Mouse (Mus musculus): Measurements from ENCODE around the gene Tkt. TPM values are rescaled to one million over a fixed set of nuclear protein-coding genes. Genes with fewer than 3 reads are reported as not detected.

Tkt gene
- polyA plus RNA-seq, 1 experiment: 53.0 TPM

DNA sequence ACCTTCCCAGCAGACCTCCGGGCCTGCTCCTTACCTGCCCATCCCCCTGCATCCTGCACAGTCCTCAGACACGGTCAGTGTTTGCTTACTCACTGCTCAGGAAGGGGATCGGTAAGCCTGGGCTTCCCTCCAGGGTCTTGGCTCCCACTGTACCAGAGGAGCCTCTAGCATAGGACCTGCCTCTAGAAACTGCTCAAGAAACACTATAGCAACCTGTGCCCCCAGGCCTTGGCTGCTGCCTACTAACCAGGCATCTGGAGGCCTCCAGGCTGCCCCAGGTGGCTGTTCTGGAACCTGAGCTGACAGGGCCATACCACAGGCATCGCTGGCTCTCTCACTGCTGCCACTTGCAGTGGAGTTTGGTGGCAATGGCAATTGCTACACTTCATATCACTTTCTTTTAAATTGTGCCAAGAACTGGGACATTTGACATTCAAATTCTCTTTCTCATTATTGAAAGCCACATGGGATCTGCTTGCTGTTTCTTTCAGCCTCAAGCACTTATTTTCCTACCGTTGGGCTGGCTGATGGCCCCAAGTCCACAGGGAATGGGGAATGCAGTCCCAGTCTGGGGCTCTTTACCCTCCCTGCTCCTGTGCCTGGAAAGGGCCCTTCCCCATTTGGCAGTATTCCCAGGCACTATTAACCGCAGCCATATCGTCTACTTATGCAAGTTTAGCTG, 38.8 kb downstream of the Tkt start:
- no peaks in the 10 kb centered on the region for H3K27me3 ChIP-seq (ENCODE audit: control insufficient read depth, insufficient read depth, insufficient read length)
- no peaks in the 10 kb centered on the region for H3K36me3 ChIP-seq (ENCODE audit: control insufficient read depth, insufficient read depth)
- H3K4me2 ChIP-seq (ENCODE audit: low read depth): no peak overlapping the region
- no peak overlapping the region for H3K4me3 ChIP-seq
- H3ac ChIP-seq (ENCODE audit: control insufficient read depth, insufficient read length): no peak overlapping the region
- H3K79me2 ChIP-seq (ENCODE audit: control insufficient read depth, insufficient read depth): no peaks in the 10 kb centered on the region
- TF ChIP-seq MAX (IDR thresholded peaks at IDR 0.05; ENCODE audit: low read depth) (no peak), TCF3 (IDR thresholded peaks at IDR 0.05; ENCODE audit: insufficient read length, low read depth) (no peak), POLR2AphosphoS2 (IDR thresholded peaks at IDR 0.05; ENCODE audit: insufficient read length, low read depth) (no peak), E2F4 (IDR thresholded peaks at IDR 0.05; ENCODE audit: insufficient read depth) (no peak), SRF (IDR thresholded peaks at IDR 0.05; ENCODE audit: control insufficient read depth, insufficient read length, low read depth) (no peak), POLR2A (IDR thresholded peaks at IDR 0.05; ENCODE audit: insufficient read length, low read depth) (no peak), TCF12 (IDR thresholded peaks at IDR 0.05; ENCODE audit: insufficient read depth, poor library complexity, severe bottlenecking) (no peak), CEBPB (IDR thresholded peaks at IDR 0.05; ENCODE audit: insufficient read depth, poor library complexity, severe bottlenecking) (no peak)

DNA sequence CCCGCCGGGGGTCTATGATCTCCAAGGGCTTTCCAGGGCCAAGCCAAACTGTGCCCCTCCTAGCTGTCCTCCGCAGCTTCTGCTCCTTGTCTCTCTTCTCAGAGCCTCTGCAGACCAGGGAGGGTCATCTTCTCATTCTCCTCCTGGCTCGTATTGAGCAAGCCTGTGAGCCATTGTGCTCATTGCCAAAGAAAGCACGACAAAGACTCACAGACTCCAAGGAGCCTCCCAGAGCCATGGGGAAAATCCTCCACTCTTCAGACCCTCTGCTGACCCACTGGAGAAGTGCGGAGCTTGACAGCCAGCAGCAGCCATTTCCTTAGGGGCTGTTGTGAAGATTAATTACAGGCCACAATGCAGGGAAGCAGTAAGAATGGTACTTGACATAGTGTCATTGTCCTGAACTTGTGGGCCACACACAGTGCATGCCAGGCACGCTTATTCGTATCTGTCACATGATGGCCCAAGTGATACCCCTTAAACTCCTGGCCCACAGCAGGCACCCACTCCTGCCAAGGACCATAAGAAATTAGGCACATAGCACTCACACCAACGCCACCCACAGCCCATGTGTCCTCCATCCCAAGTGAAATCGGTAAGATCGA, 42.0 kb downstream of the Tkt start:
- Histone ChIP-seq H3K36me3 (ENCODE audit: control insufficient read depth, insufficient read depth) (no peaks in the 10 kb centered on the region), H3K79me2 (ENCODE audit: control insufficient read depth, insufficient read depth) (no peaks in the 10 kb centered on the region), H3K4me3 (no peak overlapping the region), H3K27me3 (ENCODE audit: control insufficient read depth, insufficient read depth, insufficient read length) (no peaks in the 10 kb centered on the region), H3K4me2 (ENCODE audit: low read depth) (no peak overlapping the region), H3ac (ENCODE audit: control insufficient read depth, insufficient read length) (no peak overlapping the region)
- TF ChIP-seq REST (IDR thresholded peaks at IDR 0.05; ENCODE audit: insufficient read depth, insufficient read length): no peak
- no peak for TF ChIP-seq SRF (IDR thresholded peaks at IDR 0.05; ENCODE audit: control insufficient read depth, insufficient read length, low read depth)
- TF ChIP-seq POLR2A (IDR thresholded peaks at IDR 0.05; ENCODE audit: insufficient read length, low read depth): no peak
- TF ChIP-seq POLR2AphosphoS2 (IDR thresholded peaks at IDR 0.05; ENCODE audit: insufficient read length, low read depth): no peak
- no peak for TF ChIP-seq TCF12 (IDR thresholded peaks at IDR 0.05; ENCODE audit: insufficient read depth, poor library complexity, severe bottlenecking)
- TF ChIP-seq USF1 (IDR thresholded peaks at IDR 0.05; ENCODE audit: low read depth): no peak
- no peak for TF ChIP-seq MAX (IDR thresholded peaks at IDR 0.05; ENCODE audit: low read depth)
- no peak for TF ChIP-seq CEBPB (IDR thresholded peaks at IDR 0.05; ENCODE audit: insufficient read depth, poor library complexity, severe bottlenecking)
- no peak for TF ChIP-seq MYOD1 (IDR thresholded peaks at IDR 0.05; ENCODE audit: control insufficient read depth in 1 of 3, insufficient read length in 2 of 3, low read depth in 2 of 3)
- no peak for TF ChIP-seq TCF3 (IDR thresholded peaks at IDR 0.05; ENCODE audit: insufficient read length, low read depth)
- no peak for TF ChIP-seq MYOG (IDR thresholded peaks at IDR 0.05; ENCODE audit: control insufficient read depth in 1 of 3, insufficient read depth in 1 of 3, insufficient read length in 2 of 3, low read depth in 2 of 3)
- no peak for TF ChIP-seq E2F4 (IDR thresholded peaks at IDR 0.05; ENCODE audit: insufficient read depth)

DNA sequence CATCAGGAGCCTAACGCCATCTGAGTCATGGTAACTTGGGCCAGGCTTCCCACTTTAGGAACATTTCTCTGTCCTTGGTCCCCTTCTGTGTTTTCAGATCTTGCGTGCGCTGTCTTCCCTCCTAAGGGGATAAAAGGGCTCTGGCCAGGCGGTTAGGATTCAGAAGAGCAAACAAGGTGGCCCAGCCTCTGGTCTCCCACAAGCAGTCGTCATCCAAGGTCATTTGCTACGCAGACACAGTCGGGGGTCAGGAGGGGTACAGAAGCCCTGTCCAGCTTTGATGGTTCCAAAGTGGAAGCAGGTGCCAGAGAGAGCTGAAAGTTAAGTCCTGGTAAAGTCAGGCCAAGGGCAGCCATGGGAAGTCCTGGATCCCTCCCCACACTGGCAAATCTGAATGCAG, 42.8 kb downstream of the Tkt start:
- Histone ChIP-seq H3ac (ENCODE audit: control insufficient read depth, insufficient read length) (no peak overlapping the region), H3K36me3 (ENCODE audit: control insufficient read depth, insufficient read depth) (no peaks in the 10 kb centered on the region), H3K4me3 (no peak overlapping the region), H3K27me3 (ENCODE audit: control insufficient read depth, insufficient read depth, insufficient read length) (no peaks in the 10 kb centered on the region), H3K4me2 (ENCODE audit: low read depth) (no peak overlapping the region), H3K79me2 (ENCODE audit: control insufficient read depth, insufficient read depth) (no peaks in the 10 kb centered on the region)
- no peak for TF ChIP-seq TCF12 (IDR thresholded peaks at IDR 0.05; ENCODE audit: insufficient read depth, poor library complexity, severe bottlenecking)

- H3K36me3 ChIP-seq (ENCODE audit: control insufficient read depth, insufficient read depth): no peaks in the 10 kb centered on the region
- no peak overlapping the region for H3K4me3 ChIP-seq
- peak overlapping the region; percentile 33 for H3K4me2 ChIP-seq (ENCODE audit: low read depth)
These were observed 43.3 kb downstream of the Tkt start for GRCm38 (mm10) chr14:30591417-30591816.

DNA sequence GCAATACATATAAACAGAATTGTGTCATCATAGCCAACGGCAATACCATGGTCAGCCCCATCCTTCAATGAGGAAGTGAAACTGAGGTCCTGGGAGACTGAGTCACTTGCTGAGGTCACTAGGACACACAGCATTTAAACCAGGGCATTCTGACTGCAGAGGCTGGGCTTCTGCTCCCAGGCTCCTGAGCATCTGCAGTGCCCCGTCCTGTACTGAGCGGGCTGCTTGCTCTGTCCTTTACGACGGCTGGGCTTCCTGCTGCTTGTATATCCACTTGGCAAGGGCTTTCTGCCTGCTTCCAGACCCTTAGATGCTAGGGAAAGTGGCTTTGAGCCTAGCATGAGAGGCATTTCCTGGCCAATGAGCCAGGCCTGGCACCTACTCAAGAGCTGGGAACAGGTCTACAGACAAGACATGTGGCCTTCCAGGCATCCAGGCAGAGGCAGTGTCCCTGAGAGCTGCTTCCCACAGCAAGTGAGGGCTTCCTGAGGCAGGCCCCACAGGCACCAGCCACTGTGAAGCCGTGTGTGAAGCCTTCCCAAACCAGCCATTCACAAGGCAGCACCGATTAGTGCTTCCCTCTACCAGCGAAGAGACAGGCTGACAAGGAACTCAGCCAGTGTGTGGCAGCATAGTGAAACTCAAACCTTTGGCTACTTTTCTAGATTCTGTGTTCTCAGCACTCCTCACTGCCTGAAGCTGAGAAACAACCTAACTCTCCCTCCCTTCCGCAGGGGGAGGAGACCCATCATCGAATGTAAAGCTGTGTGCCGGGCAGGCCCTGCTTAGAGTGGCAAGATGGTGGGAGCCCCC, 45.3 kb downstream of the Tkt start:
- no peaks in the 10 kb centered on the region for H3K79me2 ChIP-seq (ENCODE audit: control insufficient read depth, insufficient read depth)
- no peaks in the 10 kb centered on the region for H3K27me3 ChIP-seq (ENCODE audit: control insufficient read depth, insufficient read depth, insufficient read length)
- no peak for TF ChIP-seq POLR2A (IDR thresholded peaks at IDR 0.05; ENCODE audit: insufficient read length, low read depth)
- TF ChIP-seq POLR2AphosphoS2 (IDR thresholded peaks at IDR 0.05; ENCODE audit: insufficient read length, low read depth): peak; percentile 5
- TF ChIP-seq SRF (IDR thresholded peaks at IDR 0.05; ENCODE audit: control insufficient read depth, insufficient read length, low read depth): no peak
- TF ChIP-seq MAX (IDR thresholded peaks at IDR 0.05; ENCODE audit: low read depth): no peak
- H3K4me2 ChIP-seq (ENCODE audit: low read depth): peak overlapping the region; percentile 18
- no peak overlapping the region for H3K4me3 ChIP-seq
- peaks cover 4% of the 10 kb centered on the region for H3K36me3 ChIP-seq (ENCODE audit: control insufficient read depth, insufficient read depth)
- H3ac ChIP-seq (ENCODE audit: control insufficient read depth, insufficient read length): no peak overlapping the region

More at GRCm38 (mm10) chr14:30591417-30591816, 43.3 kb downstream of the Tkt start:
- no peaks in the 10 kb centered on the region for H3K27me3 ChIP-seq (ENCODE audit: control insufficient read depth, insufficient read depth, insufficient read length)
- H3K79me2 ChIP-seq (ENCODE audit: control insufficient read depth, insufficient read depth): no peaks in the 10 kb centered on the region
- TF ChIP-seq USF1 (IDR thresholded peaks at IDR 0.05; ENCODE audit: low read depth) (no peak), MYOD1 (IDR thresholded peaks at IDR 0.05; ENCODE audit: control insufficient read depth in 1 of 3, insufficient read length in 2 of 3, low read depth in 2 of 3) (peak in 1 of 3 experiments; percentile 22), POLR2AphosphoS2 (IDR thresholded peaks at IDR 0.05; ENCODE audit: insufficient read length, low read depth) (peak; percentile 77), TCF12 (IDR thresholded peaks at IDR 0.05; ENCODE audit: insufficient read depth, poor library complexity, severe bottlenecking) (no peak)
- H3ac ChIP-seq (ENCODE audit: control insufficient read depth, insufficient read length): no peak overlapping the region
